Mouse (Mus musculus) gastrocnemius, postnatal 36 days (tissue): Measurements from ENCODE around the gene Micu1. TPM values are rescaled to one million over a fixed set of nuclear protein-coding genes. Genes with fewer than 3 reads are reported as not detected.

Experiments
- DNase-seq, 2 experiments: peaks; one replicate each; pipeline ENCODE4 v3.0.0; 2022
- intact Hi-C: fragments of 180-260 bp; cut with DNase I; formaldehyde crosslinking; loops from one replicate; pipeline ENCODE4 v1.15.1; 2025
- total RNA-seq, 2 experiments: library from RNA; stranded (reverse); gene quantifications; 2 replicates each; pipeline ENCODE4 v1.2.3; 2021

Gene Micu1
- total RNA-seq, 2 experiments from 2014 or later = 47.8 to 53.1 TPM

GRCm38 (mm10) chr10:59799303-59800044 is 97.2 kb downstream of the Micu1 start:
- DNase-seq = no peak
- intact Hi-C loops = no loop called here

DNA sequence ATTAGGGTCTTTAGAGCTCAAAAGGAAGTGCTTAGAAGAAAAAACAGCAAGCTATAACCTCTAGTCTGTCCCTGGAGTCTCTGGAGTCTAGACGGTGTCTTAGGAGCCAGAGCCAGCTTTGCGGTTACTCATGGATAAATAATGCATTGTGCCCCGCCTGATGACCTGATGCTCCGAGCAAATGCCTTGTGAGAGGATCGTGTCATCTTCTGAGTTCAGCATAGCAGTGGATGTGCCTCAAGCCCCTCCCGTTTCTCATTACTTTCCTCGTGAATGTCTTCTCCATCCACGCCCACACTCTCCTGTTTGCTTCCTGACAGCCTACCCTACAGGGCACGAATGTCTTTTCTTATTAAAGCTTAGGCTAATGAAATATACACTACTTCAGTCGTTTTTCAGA is 97.9 kb downstream of the Micu1 start:
- intact Hi-C loops = no loop called here
- no peak for DNase-seq

GRCm38 (mm10) chr10:59800826-59801501 is 98.7 kb downstream of the Micu1 start:
- intact Hi-C loops = no loop called here

DNA sequence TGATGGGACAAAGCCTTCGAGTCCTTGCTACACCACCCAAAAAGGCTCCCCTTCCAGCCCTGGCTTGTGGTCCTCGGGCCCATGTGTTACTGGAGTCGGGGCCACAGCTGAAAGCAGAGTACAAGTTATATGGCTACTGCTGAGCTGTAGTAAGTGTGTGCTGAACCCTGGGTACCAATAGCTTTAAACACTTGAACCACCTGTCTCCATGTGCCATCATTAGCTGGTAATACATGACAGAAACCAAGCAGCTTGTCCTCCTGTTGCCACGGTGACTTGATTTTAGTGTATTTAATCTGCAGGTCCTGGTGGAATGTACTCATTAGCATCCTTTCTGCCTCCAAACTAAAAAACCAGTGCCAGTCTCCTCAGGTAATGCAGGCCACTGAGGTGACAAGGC is 106.4 kb downstream of the Micu1 start:
- intact Hi-C loops = no loop called here
- no peak for DNase-seq

More at GRCm38 (mm10) chr10:59800826-59801501, 98.7 kb downstream of the Micu1 start:
- DNase-seq = no peak

GRCm38 (mm10) chr10:59809991-59810574 is 107.8 kb downstream of the Micu1 start:
- intact Hi-C loops = loop anchor here (10.0 kb wide), 2 partner anchors 55 to 185 kb away; no protein-coding TSS in a partner anchor

DNA sequence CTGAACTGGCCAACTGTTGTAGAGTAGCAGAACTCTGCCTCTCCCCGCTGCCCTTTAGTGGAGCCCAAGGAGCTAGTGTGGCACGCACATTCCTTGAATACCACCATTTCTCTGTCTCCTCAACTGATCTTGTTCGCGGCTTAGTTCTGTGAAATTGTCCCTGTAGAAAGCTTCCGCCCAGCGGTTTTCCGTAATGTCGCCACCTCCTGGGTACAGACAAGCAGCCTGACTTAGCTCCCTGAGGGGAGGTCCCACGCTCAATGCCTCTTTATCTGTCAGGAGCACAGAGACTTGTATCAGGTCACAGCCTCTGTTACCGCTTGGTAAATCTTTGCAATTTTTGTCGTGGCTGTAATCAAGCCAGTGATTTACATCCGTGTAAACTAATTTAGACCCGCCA is 110.7 kb downstream of the Micu1 start:
- intact Hi-C loops = loop anchor here (10.0 kb wide), 2 partner anchors 52 to 188 kb away; no protein-coding TSS in a partner anchor
- DNase-seq = no peak

More at GRCm38 (mm10) chr10:59809991-59810574, 107.8 kb downstream of the Micu1 start:
- no peak for DNase-seq

- intact Hi-C loops = loop anchor here (10.0 kb wide), 2 partner anchors 51 to 189 kb away; no protein-coding TSS in a partner anchor
- no peak for DNase-seq
These were observed 111.5 kb downstream of the Micu1 start for GRCm38 (mm10) chr10:59813759-59814158.

DNA sequence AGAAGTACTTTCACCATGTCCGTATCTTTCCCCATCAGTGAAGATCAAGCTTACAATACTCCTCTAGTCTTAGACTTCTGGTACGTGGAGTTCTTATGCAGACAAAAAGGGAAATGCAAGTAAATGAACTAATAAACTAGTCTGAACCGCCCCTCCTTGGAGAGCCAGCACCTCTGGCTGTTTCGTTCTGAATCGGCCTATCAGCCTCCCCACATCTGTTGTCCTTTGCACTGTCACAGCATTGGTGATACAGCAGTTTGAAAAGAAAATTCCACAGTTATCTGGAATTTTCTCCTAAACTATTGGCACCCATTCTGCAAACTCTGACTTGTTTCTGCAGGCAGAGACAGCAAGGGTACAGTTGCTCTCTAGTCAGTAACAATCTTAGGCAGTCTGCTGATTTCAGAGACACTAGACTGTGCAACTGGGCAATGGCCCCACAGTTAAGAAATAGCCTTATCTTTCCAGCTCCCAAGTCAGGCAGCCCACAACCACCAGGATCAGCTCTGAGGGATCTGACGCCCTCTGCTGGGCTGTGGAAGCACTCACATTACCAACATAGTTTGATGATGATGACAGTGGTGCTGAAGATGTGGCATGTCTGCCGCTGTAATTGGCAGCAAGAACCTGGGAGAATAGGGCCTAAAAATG is 112.4 kb downstream of the Micu1 start:
- peak; percentile 50 to 51 for DNase-seq
- intact Hi-C loops = loop anchor here (5.0 to 10.0 kb wide), 3 partner anchors 50 to 362 kb away; no protein-coding TSS in a partner anchor

- intact Hi-C loops = loop anchor here (2.0 to 10.0 kb wide), 4 partner anchors 48 to 364 kb away; no protein-coding TSS in a partner anchor
- DNase-seq = no peak
These were observed 114.3 kb downstream of the Micu1 start for GRCm38 (mm10) chr10:59816569-59816968.

- intact Hi-C loops = loop anchor here (2.0 to 10.0 kb wide), 4 partner anchors 47 to 365 kb away; no protein-coding TSS in a partner anchor
- no peak for DNase-seq
These were observed 115.3 kb downstream of the Micu1 start for GRCm38 (mm10) chr10:59817528-59817927.

DNA sequence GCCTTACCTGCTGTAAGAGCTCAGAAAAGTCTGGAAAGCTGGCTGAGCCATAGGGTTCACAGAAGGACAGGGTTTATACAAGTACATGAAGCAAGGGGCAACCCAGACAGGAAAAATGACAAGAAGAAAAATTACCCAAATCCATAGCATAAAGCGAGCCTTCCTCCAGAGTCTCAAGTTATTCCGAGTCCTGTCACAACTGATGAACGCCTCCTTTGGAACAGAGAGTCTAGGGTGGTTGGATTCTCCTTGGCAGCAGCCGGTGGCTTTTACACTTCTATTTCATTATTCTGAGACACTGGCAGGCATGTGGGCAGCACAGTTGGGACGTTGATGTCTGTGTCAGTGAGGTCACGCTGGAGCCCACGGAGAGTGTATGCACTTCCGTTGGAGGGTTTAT is 115.7 kb downstream of the Micu1 start:
- intact Hi-C loops = loop anchor here (2.0 to 10.0 kb wide), 4 partner anchors 47 to 366 kb away; no protein-coding TSS in a partner anchor
- no peak for DNase-seq

DNA sequence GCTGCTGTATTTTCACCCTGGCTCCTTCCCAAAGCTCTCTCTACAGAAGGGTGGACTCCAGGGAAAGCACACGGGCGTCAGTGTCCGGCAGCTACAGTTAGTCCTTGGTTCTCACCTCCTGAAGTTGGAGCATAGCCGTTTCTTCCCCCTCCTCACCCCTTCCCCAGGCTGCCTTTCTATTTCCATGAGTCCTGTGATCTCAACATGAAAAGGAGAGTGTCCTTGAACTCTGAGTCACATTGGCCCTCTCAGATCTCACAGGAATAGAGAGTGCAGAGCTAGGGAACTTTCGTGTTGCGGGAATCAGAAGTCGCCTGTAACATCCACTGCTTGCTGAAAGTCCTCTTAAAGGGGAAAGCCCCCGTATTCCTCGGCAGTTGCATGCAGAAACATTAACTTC is 116.9 kb downstream of the Micu1 start:
- intact Hi-C loops = loop anchor here (5.0 to 10.0 kb wide), 3 partner anchors 46 to 367 kb away; no protein-coding TSS in a partner anchor
- no peak for DNase-seq

GRCm38 (mm10) chr10:59820886-59821285 is 118.6 kb downstream of the Micu1 start:
- intact Hi-C loops = no loop called here
- no peak for DNase-seq

DNA sequence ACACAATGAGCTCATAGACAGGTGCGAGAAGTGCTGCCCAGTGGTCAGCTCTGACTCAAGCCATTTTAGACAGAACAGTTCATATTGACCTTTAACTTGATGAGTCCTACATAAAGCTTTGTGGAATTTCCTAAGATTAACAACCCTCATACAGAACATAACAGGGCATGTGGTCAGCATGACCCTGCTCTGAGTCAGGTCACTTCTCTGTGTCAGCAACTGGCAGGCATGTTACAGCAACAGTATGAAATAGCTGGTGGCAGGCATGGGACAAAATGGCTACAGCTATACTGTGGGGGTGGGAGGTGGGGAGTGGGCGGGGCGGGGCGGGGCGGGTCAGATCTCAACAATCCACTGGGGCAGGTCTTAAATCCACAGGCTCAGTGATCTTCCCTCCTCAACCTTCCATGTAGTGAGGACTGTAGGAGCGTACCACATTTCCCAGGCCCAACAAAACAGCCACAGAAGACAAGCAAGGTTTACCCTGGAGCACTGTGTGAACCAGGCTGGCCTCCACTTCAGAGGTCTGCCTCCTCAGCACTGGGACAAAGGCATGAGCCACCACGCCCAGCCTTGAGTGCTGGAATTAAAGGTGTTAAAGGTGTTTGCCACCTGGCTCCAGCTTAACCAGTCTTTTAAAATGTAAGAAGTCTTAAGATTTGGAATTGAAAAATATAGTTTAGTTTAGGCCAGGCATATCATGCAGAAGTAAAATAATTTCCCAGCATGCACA is 119.2 kb downstream of the Micu1 start:
- DNase-seq = no peak
- intact Hi-C loops = no loop called here

DNA sequence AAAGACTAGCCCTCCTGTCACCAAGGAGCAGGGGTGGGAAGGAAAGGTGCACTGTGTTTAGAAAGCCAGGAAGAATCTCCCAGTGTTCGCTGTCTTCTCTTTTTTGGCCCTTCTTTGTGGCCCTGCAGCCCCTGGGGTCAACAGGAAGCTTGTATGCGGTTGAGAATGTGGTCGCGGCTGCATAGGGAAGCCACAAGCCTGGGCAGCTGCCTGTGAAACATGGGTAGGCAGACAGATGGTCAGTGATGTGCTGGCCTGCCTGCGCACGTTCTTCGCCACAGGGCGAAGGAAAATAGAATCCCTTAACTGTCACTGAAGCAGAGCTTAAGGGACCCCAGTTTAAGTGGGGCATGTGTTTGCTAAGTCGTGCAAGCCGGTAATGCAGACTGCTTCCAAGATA is 120.6 kb downstream of the Micu1 start:
- no peak for DNase-seq
- intact Hi-C loops = no loop called here

DNA sequence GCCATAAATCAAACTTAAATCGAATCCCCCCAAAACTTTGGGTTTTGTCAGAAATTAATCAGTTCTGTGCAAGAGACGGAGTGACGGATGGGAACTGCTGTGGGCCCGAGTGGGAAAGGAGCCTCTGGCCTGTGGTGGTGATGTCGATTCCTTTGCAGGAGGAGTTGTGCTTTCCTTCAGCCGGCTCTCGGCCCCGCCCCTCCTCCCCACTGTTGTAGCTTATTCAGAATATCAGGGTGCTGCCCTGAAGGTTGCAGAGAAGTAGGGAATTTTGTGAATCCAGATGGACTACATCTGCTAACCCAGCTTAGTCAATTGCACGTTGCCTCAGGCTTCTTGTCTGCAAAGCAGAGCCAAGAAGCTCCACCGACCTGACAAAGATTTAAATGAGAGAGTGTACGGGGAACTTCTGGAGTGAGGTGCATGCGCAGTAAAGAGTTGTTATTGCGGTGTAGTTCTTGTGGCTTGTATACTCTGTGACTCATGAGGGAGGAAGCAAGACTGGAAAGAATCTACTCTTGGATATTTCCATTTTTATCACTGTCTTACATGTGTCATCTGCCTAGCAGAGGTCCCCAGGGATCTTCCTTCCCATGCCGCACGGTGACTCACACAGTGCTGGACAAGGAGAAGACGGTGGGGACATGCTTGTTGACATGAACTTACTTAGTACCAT is 123.0 kb downstream of the Micu1 start:
- DNase-seq = no peak

GRCm38 (mm10) chr10:59829886-59830285 is 127.6 kb downstream of the Micu1 start:
- intact Hi-C loops = no loop called here

More for the DNA sequence above, 123.0 kb downstream of the Micu1 start:
- intact Hi-C loops = no loop called here

GRCm38 (mm10) chr10:59831950-59832349 is 129.7 kb downstream of the Micu1 start:
- no peak for DNase-seq
- intact Hi-C loops = no loop called here

More at GRCm38 (mm10) chr10:59829886-59830285, 127.6 kb downstream of the Micu1 start:
- no peak for DNase-seq
